Mouse (Mus musculus) hindlimb bud, embryonic 11.5 days (tissue): ENCODE measurements at regions not wholly inside any gene's neighbourhood (a gene's known extent, or its start where the extent isn't known, plus 50 kb on each side); places are given as distances from the start of the nearest gene placed in this dataset.
"Not testable (repeated sequence)": the region's sequence is repeated elsewhere in the genome, so short reads cannot be mapped to it uniquely, and the experiment has no call there.

ENCODE experiments used
- DNase-seq: peaks from one replicate; pipeline ENCODE4 v3.0.0-alpha.2; 2012; ENCODE audit warnings: low read depth, low spot score; ENCODE audit errors: extremely low spot score

- DNase-seq: no peak
Observed at GRCm38 (mm10) chr13:32465041-32465682, 126.6 kb upstream of the Gmds start.

- no peak for DNase-seq
Observed at GRCm38 (mm10) chr13:32454419-32455146, 116.0 kb upstream of the Gmds start.

GRCm38 (mm10) chr13:32449710-32450417 is 111.3 kb upstream of the Gmds start:
- DNase-seq: no peak

GRCm38 (mm10) chr13:32444531-32444930 is 106.0 kb upstream of the Gmds start:
- DNase-seq: no peak

- DNase-seq: no peak
Observed at GRCm38 (mm10) chr13:32442025-32442424, 103.5 kb upstream of the Gmds start.

GRCm38 (mm10) chr13:32435136-32435535 is 96.6 kb upstream of the Gmds start:
- no peak for DNase-seq

GRCm38 (mm10) chr13:32428482-32428881 is 89.9 kb upstream of the Gmds start:
- DNase-seq: no peak

GRCm38 (mm10) chr13:32426906-32427305 is 88.4 kb upstream of the Gmds start:
- no peak for DNase-seq

- no peak for DNase-seq
Observed at GRCm38 (mm10) chr13:32426199-32426598, 87.7 kb upstream of the Gmds start.

GRCm38 (mm10) chr13:32424543-32424942 is 86.0 kb upstream of the Gmds start:
- DNase-seq: not testable (repeated sequence)

GRCm38 (mm10) chr13:32422485-32422884 is 83.9 kb upstream of the Gmds start:
- DNase-seq: no peak

GRCm38 (mm10) chr13:32419326-32419725 is 80.8 kb upstream of the Gmds start:
- DNase-seq: no peak

- no peak for DNase-seq
Observed at GRCm38 (mm10) chr13:32418655-32419054, 80.1 kb upstream of the Gmds start.

- no peak for DNase-seq
Observed at GRCm38 (mm10) chr13:32417907-32418306, 79.4 kb upstream of the Gmds start.

- peak; percentile 52 for DNase-seq
Observed at GRCm38 (mm10) chr13:32411287-32411935, 72.9 kb upstream of the Gmds start.

- DNase-seq: no peak
Observed at GRCm38 (mm10) chr13:32410065-32410464, 71.5 kb upstream of the Gmds start.

GRCm38 (mm10) chr13:32398616-32399015 is 60.1 kb upstream of the Gmds start:
- DNase-seq: no peak
